Mouse (Mus musculus): Measurements from ENCODE around the gene Erc1.

DNA sequence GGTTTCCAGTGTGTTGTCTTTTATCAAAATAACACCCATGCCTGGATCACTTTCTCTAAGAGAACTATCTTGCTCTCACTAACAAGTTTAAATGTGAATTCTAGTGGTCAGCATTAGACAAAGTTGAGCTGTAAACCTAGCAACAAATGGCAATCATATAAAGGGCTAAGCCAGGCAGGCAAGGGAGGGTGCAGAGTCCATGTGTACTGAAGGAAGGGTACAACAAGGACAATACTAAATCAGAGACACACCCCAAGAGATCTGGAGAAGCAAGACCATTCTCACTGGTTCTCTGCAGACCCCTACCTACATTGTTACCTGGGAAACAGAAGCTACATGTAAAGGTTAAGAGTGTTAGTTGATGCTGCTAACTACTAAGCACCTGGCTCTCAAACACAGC lies 161.5 kb downstream of the Erc1 start:
- TF ChIP-seq EP300 (optimal IDR thresholded peaks at IDR 0.05) (no peak), CTCF (IDR thresholded peaks at IDR 0.05; ENCODE audit: low read depth) (no peak)

All from stomach, postnatal 0 days (tissue).